In the genomic region with DNA sequence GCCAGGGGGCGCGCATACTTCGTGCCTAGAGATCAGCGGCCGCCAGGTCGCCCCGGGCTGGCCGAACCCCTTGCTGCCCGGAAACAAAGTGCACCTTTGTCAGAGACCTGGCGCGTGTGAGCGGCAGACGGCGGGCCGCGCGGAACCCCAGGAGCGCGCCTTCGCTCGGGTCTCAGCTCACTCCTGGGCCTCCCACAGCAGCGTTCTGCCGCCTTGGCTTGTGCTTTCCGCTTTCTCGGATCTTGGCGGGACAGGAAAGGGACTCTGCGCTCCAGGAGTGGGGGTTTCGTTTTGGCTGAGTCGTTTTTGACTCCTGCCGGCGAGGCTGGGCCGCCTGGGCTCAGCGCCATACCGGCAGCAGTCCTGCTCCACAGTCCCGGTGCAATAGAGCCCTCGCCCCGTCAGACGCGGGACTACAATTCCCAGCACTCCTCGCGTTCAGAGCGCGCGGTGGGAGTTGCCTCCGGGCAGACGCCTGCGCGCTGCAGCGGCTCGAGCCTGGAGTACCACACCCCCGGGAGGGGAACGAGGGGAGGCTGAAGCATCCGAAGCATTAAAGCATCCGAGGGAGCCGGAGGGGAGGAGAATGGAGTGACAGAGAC, we compare ENCODE assay signal across 8 mouse cellular contexts. TPM values are rescaled to one million over a fixed set of nuclear protein-coding genes. Genes with fewer than 3 reads are reported as not detected.
DNase-seq lines count a peak whose midpoint lies in the region; ATAC-seq lines count a peak whose summit lies in the region.

Gene Grk5, plus strand, starts transcription at position 36 of the 602 bp plus-strand sequence.

- under 1% methylated on average over 55 of the region's 55 CpGs for WGBS in intestine, embryonic 14.5 days

- peak; percentile 97 to 98 for DNase-seq in adrenal gland, adult (ENCODE audit: inconsistent age in 2 of 2, low spot score in 1 of 2)
- DNase-seq in embryo, embryonic 10.5 days (ENCODE audit: low spot score), result peak; percentile 96
- peak; percentile 94 for DNase-seq in gastrocnemius, postnatal 25 days
- DNase-seq in intestine, embryonic 14.5 days (ENCODE audit: low spot score), result peak; percentile 96
- DNase-seq in left cerebral cortex, postnatal 14 days (ENCODE audit: low spot score in 2 of 2), result peak; percentile 91 to 95
- peak; percentile 96 for DNase-seq in mesoderm, embryonic 11.5 days (ENCODE audit: low read depth, low spot score)
- DNase-seq in right cerebral cortex, postnatal 36 days (ENCODE audit: low spot score in 2 of 2), result peak; percentile 89 to 90
- DNase-seq in yolk sac, embryonic 10.5 days (ENCODE audit: low spot score), result peak; percentile 92

- peak within 1 kb of the TSS; percentile 80 for H3K4me3 ChIP-seq in intestine, embryonic 14.5 days (ENCODE audit: low read depth, low read length)

- H3K4me1 ChIP-seq in intestine, embryonic 14.5 days (replicated peaks; ENCODE audit: control insufficient read depth, insufficient read depth, low read length), result no peaks in the 10 kb centered on the region; the same call in 1 of the 2 replicates

- no peaks in the 10 kb centered on the region for H3K27me3 ChIP-seq in intestine, embryonic 14.5 days (replicated peaks; ENCODE audit: control insufficient read depth, insufficient read depth, low read length)

- H3K4me2 ChIP-seq in intestine, embryonic 14.5 days (ENCODE audit: low read length), result peak within 1 kb of the TSS; percentile 80

- peak within 1 kb of the TSS; percentile 91 for H3K27ac ChIP-seq in intestine, embryonic 14.5 days (ENCODE audit: low read depth)

- no peaks in the 10 kb centered on the region for H3K36me3 ChIP-seq in intestine, embryonic 14.5 days (ENCODE audit: control insufficient read depth, insufficient read depth, low read length)

- H3K9ac ChIP-seq in intestine, embryonic 14.5 days (ENCODE audit: low read length), result peak within 1 kb of the TSS; percentile 75

- ATAC-seq in intestine, embryonic 14.5 days (replicated peaks; ENCODE audit: low FRiP score, low TSS enrichment, low read depth), result peak; percentile 98

- H3K9me3 ChIP-seq in intestine, embryonic 14.5 days (ENCODE audit: control insufficient read depth, low read length), result no peaks in the 10 kb centered on the region

- intact Hi-C loops in left cerebral cortex, postnatal 14 days (cut with DNase I), result loop anchor here (10.0 kb wide), 1 partner anchor 315 kb away; no protein-coding TSS in a partner anchor

RNA-seq across cellular contexts. Expression of gene Grk5, which starts in this region (rescaled TPM):
- total RNA-seq in gastrocnemius, postnatal 25 days (2021), result 1 to 10 TPM; 4.6 to 5.5 TPM
- polyA plus RNA-seq in intestine, embryonic 14.5 days (2014; fragmentation: Nextera tagmentation; extraction: Ambion mirVana), result 2.1 and 3.2 TPM in 2 replicates
- 10 to 100 TPM; 14.6 to 17.0 TPM for total RNA-seq in left cerebral cortex, postnatal 14 days (2021)

Comparison
In these comparisons a context has a peak if more than half of its experiments do, and no peak if none do; other contexts are left out.
1. Peak in every context shown above with its lines: DNase-seq, ATAC-seq, H3K4me3 ChIP-seq and H3K27ac ChIP-seq.